Mouse (Mus musculus): ENCODE measurements at regions not wholly inside any gene's neighbourhood (a gene's known extent, or its start where the extent isn't known, plus 50 kb on each side); places are given as distances from the start of the nearest gene placed in this dataset.

DNA sequence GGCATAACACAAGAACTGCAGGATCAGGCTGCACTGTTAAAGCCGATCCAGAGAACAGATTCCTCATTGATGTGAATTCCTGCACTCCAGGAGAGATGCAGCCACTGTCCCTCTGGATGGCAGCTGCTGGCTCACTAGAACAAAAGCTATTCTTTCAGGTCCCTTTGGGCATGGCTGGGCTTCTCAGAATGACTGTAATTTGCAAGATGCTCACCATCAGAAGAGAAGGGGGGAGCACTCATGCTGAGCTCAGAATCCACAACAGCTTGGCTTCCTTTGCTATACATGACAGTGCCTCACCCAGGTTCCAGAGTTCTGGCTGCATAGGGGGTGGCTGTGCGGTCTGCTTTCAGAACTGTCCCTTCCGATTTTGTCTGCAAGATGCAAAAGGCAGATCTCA is 57.8 kb upstream of the Chd6 start:
- DNase-seq (ENCODE audit: low read depth): no peak

DNA sequence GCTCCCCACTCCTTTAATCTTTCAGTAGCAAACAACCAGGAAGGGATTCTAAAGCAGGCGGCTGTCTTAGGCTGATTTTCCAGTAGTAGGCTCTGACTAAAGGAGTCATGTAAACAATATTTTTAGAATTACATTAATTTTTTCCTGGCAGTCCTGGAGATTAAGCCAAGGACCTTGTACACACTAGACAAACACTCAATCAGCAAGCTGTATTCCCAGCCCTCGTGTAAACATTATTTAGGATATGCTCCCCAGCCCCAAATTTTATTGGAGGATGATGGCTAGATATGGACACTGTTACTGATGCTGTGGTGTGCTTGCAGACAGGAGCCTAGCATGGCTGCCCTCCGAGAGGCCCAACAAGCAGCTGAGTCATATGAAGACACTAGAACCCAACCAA is 56.6 kb upstream of the Chd6 start:
- no peak for DNase-seq (ENCODE audit: low read depth)

DNA sequence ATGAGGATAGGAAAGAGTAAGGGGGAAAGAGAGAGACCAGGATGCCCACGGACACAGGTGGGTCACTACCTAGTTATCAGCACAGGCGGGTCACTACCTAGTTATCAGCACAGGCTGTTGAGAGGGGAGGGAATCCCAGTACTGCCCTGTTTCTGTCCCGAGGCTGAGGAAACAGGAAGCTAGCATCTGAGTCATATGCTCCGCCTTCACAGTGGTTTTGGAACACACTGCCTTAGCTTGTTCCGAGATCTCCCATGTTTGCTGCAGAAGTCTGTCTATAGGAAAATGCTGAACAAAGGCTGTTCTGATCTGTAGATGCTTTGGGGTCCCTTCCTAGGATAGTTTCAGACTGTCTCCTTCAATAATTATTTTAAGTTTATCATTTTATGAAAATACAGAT is 55.4 kb upstream of the Chd6 start:
- DNase-seq (ENCODE audit: low read depth): peak; percentile 24

Data from fibroblast of lung, adult 2 months (primary cell).